Mouse (Mus musculus): ENCODE results near the gene Ube2q1. TPM values are rescaled to one million over a fixed set of nuclear protein-coding genes. Genes with fewer than 3 reads are reported as not detected.

Ube2q1 gene
- 11.7 and 26.2 TPM in 2 replicates for polyA plus RNA-seq (2012; rRNA removed)

GRCm38 (mm10) chr3:89772968-89773709 is at the start of gene Ube2q1:
Gene Ube2q1 (plus strand): TSS chr3:89773616.
- under 1% methylated on average over 79 of the region's 90 CpGs for WGBS
- Histone ChIP-seq H3K36me3 (ENCODE audit: control insufficient read depth, insufficient read depth, low read length) (peaks cover 25% of the 10 kb centered on the region), H3K27me3 (ENCODE audit: control insufficient read depth, insufficient read depth, low read length) (no peaks in the 10 kb centered on the region), H3K27ac (ENCODE audit: insufficient read depth, low read depth, low read length) (peak within 1 kb of the TSS; percentile 82), H3K4me3 (ENCODE audit: low read depth, low read length) (peak within 1 kb of the TSS; percentile 82), H3K4me1 (ENCODE audit: control insufficient read depth, insufficient read depth, insufficient read length, low read length) (peaks cover 15% of the 10 kb centered on the region)
- TF ChIP-seq POLR2A (IDR thresholded peaks at IDR 0.05; ENCODE audit: low read depth, low read length), result peak; percentile 12; the same call in 1 of the 2 replicates
- no peak for TF ChIP-seq CTCF (IDR thresholded peaks at IDR 0.05; ENCODE audit: extremely low read depth, insufficient read length, insufficient replicate concordance, low read depth, low read length)

GRCm38 (mm10) chr3:89727028-89727427 is 46.4 kb upstream of the Ube2q1 start:
- peaks cover 6% of the 10 kb centered on the region; the same call in 1 of the 2 replicates for H3K4me1 ChIP-seq (ENCODE audit: control insufficient read depth, insufficient read depth, insufficient read length, low read length)
- H3K27me3 ChIP-seq (ENCODE audit: control insufficient read depth, insufficient read depth, low read length), result no peaks in the 10 kb centered on the region
- no peak for TF ChIP-seq POLR2A (IDR thresholded peaks at IDR 0.05; ENCODE audit: low read depth, low read length)
- peak; percentile 60; the same call in 1 of the 2 replicates for TF ChIP-seq CTCF (IDR thresholded peaks at IDR 0.05; ENCODE audit: extremely low read depth, insufficient read length, insufficient replicate concordance, low read depth, low read length)
- no peaks in the 10 kb centered on the region for H3K36me3 ChIP-seq (ENCODE audit: control insufficient read depth, insufficient read depth, low read length)
- H3K4me3 ChIP-seq (ENCODE audit: low read depth, low read length), result no peak overlapping the region
- no peak overlapping the region for H3K27ac ChIP-seq (ENCODE audit: insufficient read depth, low read depth, low read length)
- WGBS, result 9% methylated on average over 4 of the region's 4 CpGs

GRCm38 (mm10) chr3:89728848-89729247 is 44.6 kb upstream of the Ube2q1 start:
- Histone ChIP-seq H3K36me3 (ENCODE audit: control insufficient read depth, insufficient read depth, low read length) (no peaks in the 10 kb centered on the region), H3K4me3 (ENCODE audit: low read depth, low read length) (no peak overlapping the region), H3K4me1 (ENCODE audit: control insufficient read depth, insufficient read depth, insufficient read length, low read length) (peaks cover 8% of the 10 kb centered on the region; the same call in 1 of the 2 replicates), H3K27me3 (ENCODE audit: control insufficient read depth, insufficient read depth, low read length) (no peaks in the 10 kb centered on the region), H3K27ac (ENCODE audit: insufficient read depth, low read depth, low read length) (no peak overlapping the region)
- TF ChIP-seq CTCF (IDR thresholded peaks at IDR 0.05; ENCODE audit: extremely low read depth, insufficient read length, insufficient replicate concordance, low read depth, low read length), result no peak
- TF ChIP-seq POLR2A (IDR thresholded peaks at IDR 0.05; ENCODE audit: low read depth, low read length), result no peak
- WGBS, result 83% methylated on average over 2 of the region's 2 CpGs

GRCm38 (mm10) chr3:89730350-89731331 is 42.8 kb upstream of the Ube2q1 start:
- under 1% methylated on average over 32 of the region's 32 CpGs for WGBS

GRCm38 (mm10) chr3:89732091-89732490 is 41.3 kb upstream of the Ube2q1 start:
- peaks cover 8% of the 10 kb centered on the region; the same call in 1 of the 2 replicates for H3K4me1 ChIP-seq (ENCODE audit: control insufficient read depth, insufficient read depth, insufficient read length, low read length)
- peak overlapping the region; percentile 6; the same call in 1 of the 2 replicates for H3K4me3 ChIP-seq (ENCODE audit: low read depth, low read length)
- peaks cover 24% of the 10 kb centered on the region for H3K36me3 ChIP-seq (ENCODE audit: control insufficient read depth, insufficient read depth, low read length)
- whole genome bisulfite sequencing, result 68% methylated on average over 4 of the region's 4 CpGs
- H3K27ac ChIP-seq (ENCODE audit: insufficient read depth, low read depth, low read length), result no peak overlapping the region
- no peaks in the 10 kb centered on the region for H3K27me3 ChIP-seq (ENCODE audit: control insufficient read depth, insufficient read depth, low read length)
- TF ChIP-seq POLR2A (IDR thresholded peaks at IDR 0.05; ENCODE audit: low read depth, low read length) (no peak), CTCF (IDR thresholded peaks at IDR 0.05; ENCODE audit: extremely low read depth, insufficient read length, insufficient replicate concordance, low read depth, low read length) (no peak)

More at GRCm38 (mm10) chr3:89730350-89731331, 42.8 kb upstream of the Ube2q1 start:
- Histone ChIP-seq H3K4me1 (ENCODE audit: control insufficient read depth, insufficient read depth, insufficient read length, low read length) (peaks cover 8% of the 10 kb centered on the region; the same call in 1 of the 2 replicates), H3K27ac (ENCODE audit: insufficient read depth, low read depth, low read length) (peak overlapping the region; percentile 83), H3K4me3 (ENCODE audit: low read depth, low read length) (peak overlapping the region; percentile 80), H3K36me3 (ENCODE audit: control insufficient read depth, insufficient read depth, low read length) (peaks cover 11% of the 10 kb centered on the region), H3K27me3 (ENCODE audit: control insufficient read depth, insufficient read depth, low read length) (no peaks in the 10 kb centered on the region)
- TF ChIP-seq CTCF (IDR thresholded peaks at IDR 0.05; ENCODE audit: extremely low read depth, insufficient read length, insufficient replicate concordance, low read depth, low read length), result peak; percentile 65; the same call in 1 of the 2 replicates
- peak; percentile 89 for TF ChIP-seq POLR2A (IDR thresholded peaks at IDR 0.05; ENCODE audit: low read depth, low read length)

- H3K4me1 ChIP-seq (ENCODE audit: control insufficient read depth, insufficient read depth, insufficient read length, low read length), result no peaks in the 10 kb centered on the region
- peaks cover 81% of the 10 kb centered on the region for H3K36me3 ChIP-seq (ENCODE audit: control insufficient read depth, insufficient read depth, low read length)
- no peak overlapping the region for H3K4me3 ChIP-seq (ENCODE audit: low read depth, low read length)
- H3K27me3 ChIP-seq (ENCODE audit: control insufficient read depth, insufficient read depth, low read length), result no peaks in the 10 kb centered on the region
- TF ChIP-seq POLR2A (IDR thresholded peaks at IDR 0.05; ENCODE audit: low read depth, low read length), result no peak
- TF ChIP-seq CTCF (IDR thresholded peaks at IDR 0.05; ENCODE audit: extremely low read depth, insufficient read length, insufficient replicate concordance, low read depth, low read length), result no peak
- WGBS, result 96% methylated on average over 6 of the region's 6 CpGs
- H3K27ac ChIP-seq (ENCODE audit: insufficient read depth, low read depth, low read length), result no peak overlapping the region
These were observed 34.9 kb upstream of the Ube2q1 start for GRCm38 (mm10) chr3:89738509-89738908.
